Mouse (Mus musculus) left cerebral cortex, adult 2 months (tissue): ENCODE data around the gene Rbms2. TPM values are rescaled to one million over a fixed set of nuclear protein-coding genes. Genes with fewer than 3 reads are reported as not detected.

Experiments used
- DNase-seq, 2 experiments: peaks; one replicate each; pipeline ENCODE4 v3.0.0; 2021 to 2022; ENCODE audit warnings: low spot score in 2 of 2, mixed read lengths in 1 of 2; ENCODE audit errors: extremely low spot score in 1 of 2
- H3K27ac ChIP-seq: fragments of 200-600 bp; 2 replicates; pipeline ENCODE4 v1.8.1; 2022
- H3K4me3 ChIP-seq: fragments of 200-600 bp; 2 replicates; pipeline ENCODE4 v1.8.1; 2022
- CTCF ChIP-seq: fragments of 200-600 bp; IDR thresholded peaks from 2 replicates; pipeline ENCODE4 v1.8.1; 2022; ENCODE audit warnings: antibody characterized with exemption, mild to moderate bottlenecking, moderate library complexity
- intact Hi-C: fragments of 180-260 bp; cut with DNase I; formaldehyde crosslinking; loops from one replicate; pipeline ENCODE4 v1.15.1; 2025
- total RNA-seq, 2 experiments: library from RNA; stranded (reverse); gene quantifications; 2 replicates each; pipeline ENCODE4 v1.2.3; 2021

Rbms2 gene
- total RNA-seq, 2 experiments from 2014 or later = 15.6 to 16.4 TPM

DNA sequence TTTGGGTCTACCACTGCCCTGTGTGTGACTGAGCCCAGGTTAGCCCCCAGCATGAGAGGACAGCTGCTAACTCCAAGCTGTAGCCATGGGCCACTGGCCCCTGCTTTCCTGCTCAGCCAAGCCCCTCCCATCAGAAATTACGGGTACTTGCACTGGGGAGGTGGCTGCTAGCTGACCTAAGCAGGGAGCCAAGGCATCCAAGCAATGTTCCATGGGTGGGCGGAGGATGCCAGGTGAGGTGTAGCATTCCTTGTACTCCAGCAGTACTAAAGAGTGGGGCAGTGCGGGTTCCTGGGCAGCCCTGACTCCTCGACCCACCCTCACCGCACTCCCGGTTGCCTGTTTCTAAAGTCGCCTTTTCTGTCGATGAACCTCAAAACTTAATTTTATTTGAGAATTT, 52.0 kb downstream of the Rbms2 start:
- TF ChIP-seq CTCF = no peak
- no peak overlapping the region for H3K4me3 ChIP-seq
- DNase-seq = no peak
- no peak overlapping the region for H3K27ac ChIP-seq
- intact Hi-C loops = no loop called here

DNA sequence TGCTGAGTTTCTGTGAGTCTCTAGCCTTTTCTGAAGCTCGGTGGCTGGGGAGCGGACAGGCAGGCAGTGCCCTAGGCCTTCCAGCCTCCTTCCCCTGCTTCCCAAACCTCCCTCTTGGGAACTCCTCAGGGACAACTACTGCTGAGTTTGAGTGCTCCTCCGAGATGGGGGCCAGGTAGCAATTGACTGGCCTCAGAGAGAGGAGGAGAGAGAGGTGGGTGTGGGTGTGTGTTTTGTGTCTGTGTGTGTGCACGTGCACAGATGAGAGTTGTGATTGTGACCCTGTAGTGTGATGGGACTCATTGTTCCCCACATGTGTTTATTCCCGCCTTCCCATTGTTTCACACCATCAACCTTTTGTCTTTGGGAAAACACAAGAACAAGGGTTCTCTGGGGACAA, 52.6 kb downstream of the Rbms2 start:
- no peak for DNase-seq
- no peak for TF ChIP-seq CTCF
- H3K4me3 ChIP-seq = no peak overlapping the region
- H3K27ac ChIP-seq = no peak overlapping the region
- intact Hi-C loops = no loop called here

DNA sequence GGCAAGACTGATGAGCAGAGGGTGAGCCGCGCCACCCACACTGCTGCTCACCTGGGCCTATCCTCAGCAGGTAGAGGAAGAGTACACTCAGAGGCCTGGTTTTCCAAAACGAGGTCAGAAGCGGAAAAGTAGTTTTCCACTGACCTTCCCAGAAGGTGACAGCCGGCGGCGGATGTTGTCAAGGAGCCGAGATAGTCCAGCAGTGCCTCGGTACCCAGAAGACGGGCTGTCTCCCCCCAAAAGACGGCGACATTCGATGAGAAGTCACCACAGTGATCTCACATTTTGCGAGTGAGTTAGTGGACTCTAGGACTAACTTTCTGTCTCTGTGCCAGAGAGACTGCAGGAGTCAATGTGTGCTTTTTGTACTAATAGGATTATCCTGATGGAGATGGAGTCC, 54.1 kb downstream of the Rbms2 start:
- Histone ChIP-seq H3K27ac (no peak overlapping the region), H3K4me3 (no peak overlapping the region)
- TF ChIP-seq CTCF = no peak
- no peak for DNase-seq
- intact Hi-C loops = no loop called here

DNA sequence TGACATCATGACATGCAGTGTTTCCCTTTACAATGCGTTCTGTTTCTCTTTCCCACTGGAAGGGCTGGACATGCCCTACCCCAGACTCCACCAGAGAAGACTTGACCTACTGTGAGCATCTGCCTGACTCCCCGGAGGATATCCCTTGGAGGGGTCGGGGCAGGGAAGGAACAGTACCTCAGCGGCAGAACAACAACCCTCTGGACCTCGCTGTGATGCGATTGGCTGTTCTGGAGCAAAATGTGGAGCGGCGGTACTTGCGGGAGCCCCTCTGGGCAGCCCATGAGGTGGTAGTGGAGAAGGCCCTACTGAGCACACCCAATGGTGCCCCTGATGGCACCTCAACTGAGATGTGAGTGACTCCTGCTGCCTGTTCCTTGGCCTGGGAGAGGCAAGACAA, 55.3 kb downstream of the Rbms2 start:
- no peak for DNase-seq
- H3K4me3 ChIP-seq = no peak overlapping the region
- TF ChIP-seq CTCF = no peak
- intact Hi-C loops = no loop called here
- no peak overlapping the region for H3K27ac ChIP-seq

DNA sequence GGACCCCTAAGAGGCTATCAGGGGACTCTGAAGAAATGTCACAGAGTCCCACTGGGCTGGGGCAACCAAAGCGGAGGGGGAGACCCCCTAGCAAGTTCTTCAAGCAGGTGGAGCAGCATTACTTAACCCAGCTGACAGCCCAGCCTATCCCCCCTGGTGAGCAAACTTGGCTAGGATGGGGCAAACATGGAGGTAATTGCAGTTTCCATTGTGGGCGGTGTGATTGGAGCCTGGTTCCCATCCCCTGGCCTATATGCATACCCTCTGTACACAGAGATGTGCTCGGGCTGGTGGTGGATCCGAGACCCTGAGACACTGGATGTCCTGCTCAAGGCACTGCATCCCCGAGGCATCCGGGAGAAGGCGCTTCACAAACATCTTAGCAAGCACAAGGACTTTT, 56.3 kb downstream of the Rbms2 start:
- Histone ChIP-seq H3K27ac (no peak overlapping the region), H3K4me3 (no peak overlapping the region)
- DNase-seq = no peak
- TF ChIP-seq CTCF = no peak
- intact Hi-C loops = no loop called here

DNA sequence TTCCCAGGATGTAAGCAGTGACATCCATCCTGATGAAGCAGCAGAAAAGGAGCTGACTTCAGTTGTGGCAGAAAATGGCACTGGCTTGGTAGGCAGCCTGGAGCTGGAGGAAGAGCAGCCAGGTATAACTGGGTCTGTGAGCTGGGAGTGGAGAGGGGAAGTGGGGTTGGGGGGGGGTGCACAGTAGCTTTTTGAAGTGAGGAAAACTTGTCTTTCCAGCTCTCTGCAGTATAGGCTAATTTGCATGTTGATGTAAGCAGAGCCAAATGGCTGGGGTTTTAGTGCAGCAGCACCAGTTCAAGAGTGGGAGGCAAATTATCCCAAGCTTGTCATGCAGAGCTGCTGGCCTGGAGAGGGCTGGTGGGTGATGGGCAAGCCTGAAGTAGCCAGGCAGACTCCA, 68.9 kb downstream of the Rbms2 start:
- Histone ChIP-seq H3K27ac (no peak overlapping the region), H3K4me3 (no peak overlapping the region)
- intact Hi-C loops = no loop called here
- no peak for TF ChIP-seq CTCF
- no peak for DNase-seq

DNA sequence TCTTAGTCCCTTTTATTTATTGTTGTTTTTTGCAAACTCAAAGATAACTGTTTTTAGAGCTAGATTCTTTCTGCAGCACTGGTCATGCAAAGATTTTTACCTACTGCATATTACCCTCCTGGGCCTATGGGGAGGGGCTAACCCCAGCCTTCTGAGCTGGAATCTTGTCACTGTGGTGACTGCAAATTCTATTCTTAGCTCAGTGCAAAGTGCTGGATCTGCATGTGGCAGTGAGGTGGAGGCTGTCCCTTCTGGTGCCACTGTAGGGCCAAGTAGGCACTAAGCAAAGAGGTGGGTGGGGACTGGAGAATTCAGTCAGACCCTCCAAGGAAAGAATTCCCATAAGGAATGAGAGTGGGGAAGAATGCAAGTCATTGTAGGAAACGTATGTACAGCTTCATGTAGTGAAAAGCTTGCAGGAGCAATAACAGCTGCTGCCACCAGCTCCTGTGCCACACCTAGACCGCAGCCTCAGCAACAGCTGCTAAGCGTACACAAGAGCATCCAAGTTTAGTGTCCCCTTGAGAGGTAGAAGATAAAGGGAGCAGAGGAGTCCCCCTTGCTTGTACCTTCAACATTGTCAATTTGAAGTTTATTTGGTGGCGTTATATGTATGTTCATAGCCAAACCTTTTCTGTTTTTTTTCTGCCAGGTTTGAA, 69.9 kb downstream of the Rbms2 start:
- no peak for DNase-seq
- intact Hi-C loops = no loop called here
- 0 out of 2 replicates have a peak overlapping the region, but pooled peaks have one; percentile 1 for H3K27ac ChIP-seq
- no peak overlapping the region for H3K4me3 ChIP-seq
- no peak for TF ChIP-seq CTCF

DNA sequence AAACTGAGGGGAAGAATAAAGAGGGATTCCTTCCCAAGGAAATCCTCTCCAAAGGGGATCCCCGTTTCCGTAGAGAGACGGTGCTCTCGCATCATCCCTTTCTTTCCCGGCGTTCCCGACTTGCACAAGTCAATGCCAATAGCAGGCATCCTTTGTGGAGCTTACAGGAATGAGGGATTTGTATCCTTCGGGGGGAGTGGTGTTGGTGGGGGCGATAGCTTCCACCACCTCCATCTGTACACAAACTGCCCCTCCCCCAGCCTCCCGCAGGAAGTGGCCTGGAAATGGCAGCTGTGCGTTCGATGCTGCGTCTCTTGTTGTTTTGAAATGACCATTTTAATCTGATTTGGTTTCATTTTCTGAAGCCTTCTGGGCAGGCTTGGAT, 82.5 kb downstream of the Rbms2 start:
- intact Hi-C loops = loop anchor here (2.0 kb wide), 1 partner anchor 35 kb away; no protein-coding TSS in a partner anchor
- no peak for TF ChIP-seq CTCF
- H3K4me3 ChIP-seq = peak overlapping the region; percentile 92
- peak overlapping the region; percentile 76 for H3K27ac ChIP-seq
- peak; percentile 52 to 57 for DNase-seq

DNA sequence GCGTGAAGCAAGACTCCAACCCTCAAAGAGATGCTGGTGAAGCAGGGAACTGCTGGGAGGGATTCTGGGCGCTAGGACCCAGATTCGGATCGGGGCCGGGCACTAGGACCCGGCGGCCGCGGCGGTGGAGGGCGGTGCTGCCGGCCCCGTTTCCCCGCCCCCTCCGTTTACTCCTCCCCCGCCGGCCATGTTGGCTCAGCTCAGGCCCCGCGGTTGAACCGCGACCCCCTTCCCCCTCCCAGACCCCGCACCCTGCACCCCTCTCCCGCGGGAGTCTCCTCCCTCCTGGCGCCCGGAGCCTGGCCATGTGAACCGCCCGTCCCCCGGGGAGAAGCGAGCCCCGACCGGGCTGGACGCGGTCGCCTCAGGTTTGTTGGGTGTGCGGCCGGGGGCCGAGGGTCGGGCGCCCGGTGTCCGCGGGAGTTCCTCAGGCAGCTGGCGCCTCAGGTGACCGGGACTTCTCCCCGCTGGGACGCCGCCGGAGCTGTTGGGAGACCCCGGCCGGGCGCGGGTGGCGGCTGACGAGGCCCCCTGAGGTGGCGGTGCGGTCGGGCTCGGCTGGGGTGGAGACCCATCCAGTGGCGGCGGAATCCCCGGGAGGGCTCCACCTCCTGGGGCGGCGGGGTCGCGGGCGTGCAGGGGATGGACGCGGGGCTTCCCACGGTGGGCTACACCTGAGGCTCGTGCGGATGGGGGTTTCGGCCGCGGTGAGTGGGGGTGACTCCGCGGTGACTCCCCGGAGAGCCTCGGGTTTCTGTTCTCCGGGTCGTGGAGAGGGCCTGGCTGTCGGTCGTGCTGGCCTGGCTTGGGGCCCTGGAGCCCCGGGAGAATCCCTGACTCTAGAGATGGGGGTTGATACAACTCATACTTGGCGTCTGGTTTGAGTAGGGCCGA, 83.2 kb downstream of the Rbms2 start:
- intact Hi-C loops = loop anchor here (2.0 kb wide), 1 partner anchor 36 kb away; no protein-coding TSS in a partner anchor
- peak; percentile 46 for TF ChIP-seq CTCF
- Histone ChIP-seq H3K27ac (peak overlapping the region; percentile 76), H3K4me3 (peak overlapping the region; percentile 92)
- peak; percentile 86 to 89 for DNase-seq

DNA sequence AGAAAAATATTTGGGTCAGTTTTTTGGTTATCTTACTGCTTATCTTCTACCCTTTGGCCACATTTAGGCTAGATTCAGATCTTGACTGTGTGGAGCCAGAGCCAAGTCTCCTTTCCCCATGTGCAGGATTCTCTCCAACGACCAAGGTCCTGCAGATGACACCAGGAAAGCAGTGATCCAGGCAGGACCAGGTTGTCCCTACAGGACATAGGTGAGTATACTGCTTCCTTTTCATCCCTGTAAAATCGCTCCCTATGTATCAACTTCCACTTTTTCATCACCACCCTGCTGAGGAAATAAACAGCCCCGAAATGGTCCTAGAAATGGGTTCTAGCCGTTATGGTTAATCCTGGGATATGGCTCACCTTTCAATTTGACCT, 83.8 kb downstream of the Rbms2 start:
- H3K4me3 ChIP-seq = peak overlapping the region; percentile 92
- H3K27ac ChIP-seq = no peak overlapping the region; the same call in 1 of the 2 replicates
- DNase-seq = no peak
- intact Hi-C loops = loop anchor here (2.0 kb wide), 1 partner anchor 36 kb away; no protein-coding TSS in a partner anchor
- TF ChIP-seq CTCF = no peak

DNA sequence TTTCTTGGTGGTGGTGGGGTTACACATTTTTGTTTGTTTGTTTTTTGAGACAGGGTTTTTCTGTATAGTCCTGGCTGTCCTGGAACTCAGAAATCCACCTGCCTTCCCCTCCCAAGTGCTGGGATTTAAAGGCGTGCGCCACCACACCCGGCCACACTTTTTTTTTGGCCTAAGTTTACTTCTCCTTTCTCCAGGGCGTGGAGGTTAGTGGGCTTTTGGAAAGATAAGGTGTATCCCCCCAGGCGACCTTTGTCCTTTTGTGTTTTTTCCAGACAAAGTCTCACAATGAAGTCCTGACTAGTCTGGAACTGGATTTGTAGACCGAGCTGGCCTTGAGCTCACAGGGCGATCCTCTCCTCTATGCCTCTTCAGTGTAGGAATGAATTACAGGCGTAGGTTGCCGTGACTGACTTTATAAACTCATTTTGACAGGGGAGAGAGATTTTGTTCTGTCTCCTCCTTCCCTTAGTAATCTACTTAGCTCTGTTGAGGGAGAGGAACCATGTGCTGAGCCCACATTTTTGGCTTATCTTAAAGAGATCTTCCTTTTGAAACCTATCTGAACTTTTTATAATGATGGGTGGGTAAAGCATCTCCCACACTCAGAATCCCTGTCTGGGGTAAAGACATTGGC, 85.0 kb downstream of the Rbms2 start:
- intact Hi-C loops = no loop called here
- no peak overlapping the region for H3K4me3 ChIP-seq
- TF ChIP-seq CTCF = no peak
- H3K27ac ChIP-seq = no peak overlapping the region
- DNase-seq = no peak
